In genomic region chr11:58847636-58848035, GRCm38 (mm10) we compare ENCODE assay signal across 8 mouse cellular contexts. TPM values are rescaled to one million over a fixed set of nuclear protein-coding genes. Genes with fewer than 3 reads are reported as not detected.
DNase-seq lines count a peak whose midpoint lies in the region; ATAC-seq and TF ChIP-seq lines count a peak whose summit lies in the region.

No protein-coding gene starts in this region.

- no peak for TF ChIP-seq POLR2A in embryonic fibroblast, embryonic 13.5 days (IDR thresholded peaks at IDR 0.05; ENCODE audit: low read depth, low read length)

- peak overlapping the region; percentile 94 for H3K4me3 ChIP-seq in lung, embryonic 15.5 days
- H3K4me3 ChIP-seq in embryonic fibroblast, embryonic 13.5 days (ENCODE audit: insufficient read depth, low read length): peak overlapping the region; percentile 93
- peak overlapping the region; percentile 71 for H3K4me3 ChIP-seq in limb, embryonic 11.5 days (ENCODE audit: low read depth, low read length)

- ATAC-seq in lung, embryonic 15.5 days (ENCODE audit: borderline replicate concordance, extremely low read depth, low FRiP score, low TSS enrichment): peak; percentile 5; the same call in 1 of the 2 replicates
- no peak for ATAC-seq in limb, embryonic 11.5 days (ENCODE audit: insufficient number of reproducible peaks, low FRiP score, low TSS enrichment, low read depth)

- no peaks in the 10 kb centered on the region for H3K9me3 ChIP-seq in lung, embryonic 15.5 days
- H3K9me3 ChIP-seq in limb, embryonic 11.5 days (ENCODE audit: control insufficient read depth, low read length): no peaks in the 10 kb centered on the region

- peak overlapping the region; percentile 92 for H3K9ac ChIP-seq in lung, embryonic 15.5 days
- H3K9ac ChIP-seq in limb, embryonic 11.5 days (ENCODE audit: low read length): peak overlapping the region; percentile 75

- no peak for DNase-seq in lung, postnatal 25 days (ENCODE audit: low spot score)
- no peak for DNase-seq in limb, embryonic 11.5 days (ENCODE audit: low spot score)
- DNase-seq in splenic B cell, adult 2 months (ENCODE audit: low read depth, low spot score): peak; percentile 7
- DNase-seq in cerebellum, adult 11 months: no peak
- DNase-seq in embryo, embryonic 10.5 days (ENCODE audit: low spot score): no peak
- DNase-seq in urinary bladder, postnatal 4 days (ENCODE audit: low spot score in 2 of 2): no peak

- TF ChIP-seq CTCF in embryonic fibroblast, embryonic 13.5 days (IDR thresholded peaks at IDR 0.05; ENCODE audit: borderline replicate concordance, insufficient read depth, low read length): no peak

- peak overlapping the region; percentile 82 for H3K4me2 ChIP-seq in lung, embryonic 15.5 days
- peak overlapping the region; percentile 66 for H3K4me2 ChIP-seq in limb, embryonic 11.5 days (ENCODE audit: low read depth, severe bottlenecking)

- H3K36me3 ChIP-seq in lung, embryonic 15.5 days: peaks cover 16% of the 10 kb centered on the region
- peaks cover 2% of the 10 kb centered on the region; the same call in 1 of the 2 replicates for H3K36me3 ChIP-seq in limb, embryonic 11.5 days (ENCODE audit: control insufficient read depth, insufficient read depth, low read length)
- H3K36me3 ChIP-seq in splenic B cell, adult 2 months (ENCODE audit: control insufficient read depth, insufficient read depth, low read length, poor library complexity, severe bottlenecking): 0 out of 2 replicates have a peak, but pooled peaks cover 2% of the 10 kb centered on the region

- no peaks in the 10 kb centered on the region for H3K27me3 ChIP-seq in lung, embryonic 15.5 days
- H3K27me3 ChIP-seq in limb, embryonic 11.5 days (ENCODE audit: control insufficient read depth, insufficient read depth, low read length): no peaks in the 10 kb centered on the region
- no peaks in the 10 kb centered on the region for H3K27me3 ChIP-seq in splenic B cell, adult 2 months (ENCODE audit: control insufficient read depth, insufficient read depth, low read length, poor library complexity, severe bottlenecking)

- H3K27ac ChIP-seq in lung, embryonic 15.5 days: no peak overlapping the region
- no peak overlapping the region for H3K27ac ChIP-seq in embryonic fibroblast, embryonic 13.5 days (ENCODE audit: insufficient read depth, low read length)
- H3K27ac ChIP-seq in limb, embryonic 11.5 days (replicated peaks; ENCODE audit: low read depth, low read length): no peak overlapping the region

- H3K4me1 ChIP-seq in lung, embryonic 15.5 days: peaks cover 7% of the 10 kb centered on the region
- peaks cover 5% of the 10 kb centered on the region for H3K4me1 ChIP-seq in embryonic fibroblast, embryonic 13.5 days (ENCODE audit: control insufficient read depth, insufficient read depth, low read length)
- peaks cover 3% of the 10 kb centered on the region for H3K4me1 ChIP-seq in limb, embryonic 11.5 days (ENCODE audit: control insufficient read depth, insufficient read depth, low read length)

- WGBS in lung, embryonic 15.5 days: 35% methylated on average over 9 of the region's 9 CpGs
- WGBS in limb, embryonic 11.5 days: 50% methylated on average over 9 of the region's 9 CpGs

RNA-seq across cellular contexts. Expression of gene Gm12258, which starts 0.7 kb away (rescaled TPM):
- 8.1 and 8.9 TPM in 2 replicates for polyA plus RNA-seq in lung, embryonic 15.5 days (2015; fragmentation: Nextera tagmentation; extraction: Ambion mirVana)
- 5.4 and 6.8 TPM in 2 replicates for polyA plus RNA-seq in embryonic fibroblast, embryonic 13.5 days (2011; ENCODE audit: insufficient read length, low read depth, missing spikeins)
- 12.0 and 15.2 TPM in 2 replicates for polyA plus RNA-seq in limb, embryonic 11.5 days (2014; fragmentation: Nextera tagmentation; extraction: Ambion mirVana)

RNA-seq across cellular contexts. Expression of gene Olfr311, which starts 8.6 kb away (rescaled TPM):
- polyA plus RNA-seq in lung, embryonic 15.5 days (2015; fragmentation: Nextera tagmentation; extraction: Ambion mirVana): not detected in 2 replicates
- not detected in 2 replicates for polyA plus RNA-seq in embryonic fibroblast, embryonic 13.5 days (2011; ENCODE audit: insufficient read length, low read depth, missing spikeins)
- not detected in 2 replicates for polyA plus RNA-seq in limb, embryonic 11.5 days (2014; fragmentation: Nextera tagmentation; extraction: Ambion mirVana)

RNA-seq across cellular contexts. Expression of gene Olfr312, which starts 18.6 kb away (rescaled TPM):
- not detected in 2 replicates for polyA plus RNA-seq in lung, embryonic 15.5 days (2015; fragmentation: Nextera tagmentation; extraction: Ambion mirVana)
- not detected in 2 replicates for polyA plus RNA-seq in embryonic fibroblast, embryonic 13.5 days (2011; ENCODE audit: insufficient read length, low read depth, missing spikeins)
- not detected in 2 replicates for polyA plus RNA-seq in limb, embryonic 11.5 days (2014; fragmentation: Nextera tagmentation; extraction: Ambion mirVana)

RNA-seq across cellular contexts. Expression of gene 2810021J22Rik, which starts 19.4 kb away (rescaled TPM):
- 7.6 and 7.9 TPM in 2 replicates for polyA plus RNA-seq in lung, embryonic 15.5 days (2015; fragmentation: Nextera tagmentation; extraction: Ambion mirVana)
- 6.6 TPM in 2 replicates for polyA plus RNA-seq in embryonic fibroblast, embryonic 13.5 days (2011; ENCODE audit: insufficient read length, low read depth, missing spikeins)
- 9.4 and 10.4 TPM in 2 replicates for polyA plus RNA-seq in limb, embryonic 11.5 days (2014; fragmentation: Nextera tagmentation; extraction: Ambion mirVana)

RNA-seq across cellular contexts. Expression of gene Olfr313, which starts 32.8 kb away (rescaled TPM):
- polyA plus RNA-seq in lung, embryonic 15.5 days (2015; fragmentation: Nextera tagmentation; extraction: Ambion mirVana): not detected in 2 replicates
- polyA plus RNA-seq in embryonic fibroblast, embryonic 13.5 days (2011; ENCODE audit: insufficient read length, low read depth, missing spikeins): not detected in 2 replicates
- polyA plus RNA-seq in limb, embryonic 11.5 days (2014; fragmentation: Nextera tagmentation; extraction: Ambion mirVana): not detected in 2 replicates
